Mouse (Mus musculus) mouse embryonic stem cell (cell line): Measurements from ENCODE around the gene Hemk1.
"Not testable (repeated sequence)": the region's sequence is repeated elsewhere in the genome, so short reads cannot be mapped to it uniquely, and the experiment has no call there.

Experiments
- in situ Hi-C, 2 experiments: fragments of 300-500 bp; cut with MboI; formaldehyde crosslinking; loops; 1 replicate in 1 of 2; 3 replicates in 1 of 2; pipeline ENCODE4 v1.14.3; 2019 to 2020; ENCODE audit warnings: low sequenced_read_pairs in 2 of 2, low pct_unique_long_range_greater_than_20kb in 1 of 2, mixed read lengths in 1 of 2; ENCODE audit not compliant: unreplicated experiment in 1 of 2

The Hemk1 gene

GRCm38 (mm10) chr9:107323558-107323957 lies 14.6 kb downstream of the Hemk1 start:
- in situ Hi-C loops = no loop called here

GRCm38 (mm10) chr9:107322461-107323050 lies 15.6 kb downstream of the Hemk1 start:
- in situ Hi-C loops = no loop called here

GRCm38 (mm10) chr9:107315791-107316190 lies 22.4 kb downstream of the Hemk1 start:
- in situ Hi-C loops = no loop called here

DNA sequence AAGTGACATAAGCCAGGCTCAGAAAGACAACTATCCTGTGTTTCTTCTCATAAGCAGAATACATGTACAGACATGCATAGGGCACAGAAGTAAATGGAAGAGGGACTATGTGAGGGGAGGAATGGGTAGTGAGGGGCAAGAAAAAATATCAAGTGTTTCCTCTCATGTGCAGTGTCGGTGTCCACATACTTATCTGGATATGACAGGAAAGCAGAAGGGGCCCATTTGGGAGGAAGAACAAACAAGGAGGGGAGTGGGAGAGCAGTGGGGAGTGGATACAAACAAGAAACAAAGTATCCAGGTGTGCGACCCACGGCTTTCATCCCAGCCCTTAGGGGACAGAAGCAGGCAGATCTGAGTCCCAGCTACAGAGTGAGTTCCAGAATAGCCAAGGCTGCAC lies 24.2 kb downstream of the Hemk1 start:
- in situ Hi-C loops = no loop called here

DNA sequence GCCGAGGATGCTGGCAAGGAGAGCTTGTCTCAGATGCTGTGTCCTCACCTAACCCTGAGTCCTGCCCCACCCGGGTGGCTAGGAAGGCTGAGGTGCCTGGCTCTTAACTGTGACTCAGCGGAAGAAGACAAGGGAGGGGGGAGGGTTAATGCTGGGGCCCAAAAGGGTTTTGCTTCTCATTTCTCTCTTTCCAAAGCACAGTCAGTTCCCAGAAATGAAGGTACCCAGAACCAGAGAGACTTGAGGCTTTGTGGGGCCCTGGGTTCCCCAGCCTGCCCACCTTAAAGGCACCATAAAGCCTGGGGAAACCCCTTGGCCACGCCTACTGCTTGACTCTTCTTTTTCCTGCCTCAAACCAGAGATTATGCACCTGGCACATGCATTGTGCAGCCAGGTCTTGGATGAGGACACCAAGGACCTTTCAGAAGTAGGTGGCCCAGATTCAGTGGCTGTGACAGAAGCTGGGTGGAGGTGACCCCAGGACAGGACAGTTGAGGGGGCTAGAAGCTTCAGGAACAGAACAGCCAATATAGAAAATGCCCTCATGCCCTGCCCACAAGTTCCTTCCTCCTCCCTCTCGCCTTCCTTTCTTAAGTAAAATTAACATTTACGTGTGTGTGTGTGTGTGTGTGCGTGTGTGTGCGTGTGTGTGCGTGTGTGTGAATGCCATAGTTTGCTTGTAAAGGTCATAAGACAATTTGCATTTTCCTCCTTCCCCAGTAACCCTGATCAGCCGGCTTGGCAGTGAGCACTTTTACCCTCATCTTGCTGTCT lies 25.2 kb downstream of the Hemk1 start:
- in situ Hi-C loops = no loop called here

DNA sequence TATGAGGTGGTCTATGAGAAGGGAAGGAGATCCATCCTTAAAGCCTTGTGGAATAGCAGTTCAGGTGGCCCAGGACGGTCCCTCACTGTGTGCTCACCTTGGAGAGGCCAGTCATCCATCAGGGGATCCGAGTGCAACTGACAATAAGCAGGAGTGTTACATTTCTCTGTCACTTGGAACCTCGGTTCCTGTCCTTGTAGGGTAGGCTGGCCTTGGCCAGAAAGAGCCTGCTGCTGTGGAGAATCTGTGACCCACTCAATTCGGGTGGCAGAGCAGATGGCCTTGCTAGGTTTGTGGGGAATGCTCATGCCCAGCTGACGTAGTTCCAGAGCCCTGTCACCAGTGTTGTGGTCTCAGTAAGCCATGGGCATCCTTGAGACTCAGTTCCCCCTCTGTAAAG lies 28.6 kb downstream of the Hemk1 start:
- in situ Hi-C loops = no loop called here

DNA sequence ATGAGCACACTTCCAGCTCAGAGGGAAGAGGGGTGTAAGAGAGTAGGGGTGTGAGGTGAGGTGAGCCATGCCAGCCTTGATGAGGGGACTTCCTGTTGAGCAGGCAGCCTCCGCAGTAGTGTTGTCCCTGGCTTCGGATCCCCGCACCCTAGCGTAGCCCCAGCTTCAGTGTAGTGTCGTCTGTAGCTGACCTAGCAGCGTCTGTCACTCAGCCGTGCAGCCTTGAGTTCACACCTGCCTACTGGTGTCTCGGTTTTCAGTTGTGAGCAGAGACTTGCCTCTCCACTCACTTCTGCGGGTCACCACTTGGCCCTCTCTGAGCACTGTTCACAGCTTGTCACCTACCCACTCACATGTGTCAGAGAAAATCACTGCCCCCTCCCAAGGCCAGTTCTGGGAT lies 29.0 kb downstream of the Hemk1 start:
- in situ Hi-C loops = no loop called here

GRCm38 (mm10) chr9:107308346-107309000 lies 29.7 kb downstream of the Hemk1 start:
- in situ Hi-C loops = no loop called here

DNA sequence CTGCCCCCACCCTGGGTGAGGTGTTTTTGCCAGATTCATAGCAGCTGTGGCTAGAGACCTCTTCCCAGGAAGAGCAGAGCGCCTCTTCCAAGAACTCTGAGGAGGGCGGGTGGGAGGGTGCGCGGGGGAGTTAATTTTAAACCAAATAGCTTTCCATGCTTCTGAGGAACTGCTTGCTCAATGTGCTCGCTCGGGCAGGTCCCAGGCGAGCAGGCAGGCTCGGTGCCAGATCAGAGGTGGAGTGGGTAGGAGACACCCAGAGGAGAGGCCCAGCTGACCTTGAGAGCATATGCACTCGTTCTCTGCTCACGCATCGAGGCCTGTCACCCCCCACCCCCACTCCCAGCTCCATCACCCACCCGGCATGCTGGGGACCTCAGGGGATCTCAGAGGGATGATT lies 30.3 kb downstream of the Hemk1 start:
- in situ Hi-C loops = no loop called here

GRCm38 (mm10) chr9:107307099-107307872 lies 30.9 kb downstream of the Hemk1 start:
- in situ Hi-C loops = no loop called here

GRCm38 (mm10) chr9:107306673-107307072 lies 31.5 kb downstream of the Hemk1 start:
- in situ Hi-C loops = not testable (repeated sequence)

GRCm38 (mm10) chr9:107305601-107306542 lies 32.3 kb downstream of the Hemk1 start:
- in situ Hi-C loops = no loop called here

DNA sequence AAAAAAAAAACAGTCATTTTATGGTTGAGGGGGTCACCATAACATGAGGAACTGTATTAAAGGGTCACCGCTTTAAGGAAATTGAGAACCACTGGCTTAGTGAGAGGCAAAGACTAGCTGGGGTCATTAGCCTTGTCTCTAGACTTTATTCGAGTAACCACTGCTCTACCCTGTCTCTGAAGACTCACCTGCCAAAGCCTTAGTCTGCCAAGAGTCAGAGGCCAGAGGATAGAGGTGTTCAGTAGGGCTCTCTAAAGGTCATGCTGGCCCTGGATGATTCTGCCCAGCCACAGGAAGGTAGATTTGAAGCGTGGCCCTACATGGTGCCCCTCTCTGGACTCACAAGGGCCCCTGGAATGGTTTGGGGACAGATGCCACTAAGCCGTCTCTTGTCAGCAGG lies 33.1 kb downstream of the Hemk1 start:
- in situ Hi-C loops = no loop called here

GRCm38 (mm10) chr9:107304383-107304782 lies 33.8 kb downstream of the Hemk1 start:
- in situ Hi-C loops = no loop called here

- in situ Hi-C loops = no loop called here
These were observed 34.2 kb downstream of the Hemk1 start for GRCm38 (mm10) chr9:107303900-107304299.

DNA sequence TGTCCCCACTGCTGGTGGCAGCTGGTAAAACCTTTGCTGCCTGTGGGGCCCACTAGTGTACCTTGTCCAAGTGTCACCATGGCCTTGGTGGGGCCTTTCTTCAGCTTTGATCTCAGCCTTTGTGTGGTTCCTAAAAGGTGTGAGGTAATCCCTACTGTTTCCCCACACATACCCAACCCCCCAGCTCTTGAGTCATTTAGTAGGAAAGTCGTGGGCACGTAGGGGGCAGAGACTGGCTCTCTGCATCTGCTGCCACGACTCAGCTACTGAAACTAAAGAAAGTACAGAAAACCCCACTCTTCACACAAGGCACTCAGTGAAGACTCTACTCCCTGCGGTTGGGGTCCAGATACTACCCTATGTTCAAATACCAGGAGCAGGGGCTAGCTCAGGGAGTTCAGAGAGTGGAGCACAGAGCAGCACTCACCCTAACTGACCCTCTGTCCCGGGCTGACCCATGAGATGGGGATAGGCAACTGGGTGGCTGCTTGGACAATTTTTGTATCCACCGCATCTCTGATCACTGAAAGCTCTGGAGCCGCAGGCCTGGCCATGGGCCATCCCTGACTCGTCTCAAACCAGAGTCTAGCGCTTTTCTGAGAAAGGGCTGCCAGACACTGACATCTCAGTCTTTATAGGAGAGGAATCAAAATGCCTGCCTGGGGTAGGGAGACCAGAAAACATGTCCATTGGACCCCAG lies 34.9 kb downstream of the Hemk1 start:
- in situ Hi-C loops = no loop called here

DNA sequence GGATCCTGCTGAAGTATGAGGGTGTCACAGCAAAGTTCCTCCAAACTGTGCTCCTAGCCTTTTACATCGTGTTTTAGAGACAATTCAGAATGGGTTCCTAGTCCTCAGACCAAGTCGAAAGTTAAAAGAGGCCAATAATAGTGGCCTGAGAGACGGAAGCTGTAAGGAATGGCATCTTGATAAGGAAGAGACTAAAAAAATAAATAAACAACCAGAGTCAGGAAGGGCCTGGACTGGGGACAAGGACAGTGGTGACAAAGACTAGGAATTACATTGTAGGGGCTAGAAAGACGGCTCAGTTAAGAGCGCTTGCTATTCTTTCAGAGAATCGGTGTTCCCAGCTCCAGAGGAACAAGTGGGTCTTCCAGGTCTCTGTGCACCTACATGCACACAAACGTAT lies 35.6 kb downstream of the Hemk1 start:
- in situ Hi-C loops = no loop called here
